8 mouse cellular contexts compared by ENCODE assay signal in genomic region chr7:27308821-27309549, GRCm38 (mm10). TPM values are rescaled to one million over a fixed set of nuclear protein-coding genes. Genes with fewer than 3 reads are reported as not detected.
DNase-seq lines count a peak whose midpoint lies in the region; ATAC-seq and TF ChIP-seq lines count a peak whose summit lies in the region.

No protein-coding gene starts in this region.

- peak overlapping the region; percentile 60 for H3K4me2 ChIP-seq in heart, embryonic 12.5 days
- H3K4me2 ChIP-seq in forebrain, embryonic 13.5 days, result peak overlapping the region; percentile 57

- H3K4me3 ChIP-seq in heart, embryonic 12.5 days, result peak overlapping the region; percentile 20
- peak overlapping the region; percentile 24 for H3K4me3 ChIP-seq in forebrain, embryonic 13.5 days
- H3K4me3 ChIP-seq in left cerebral cortex, adult 2 months, result no peak overlapping the region

- intact Hi-C loops in heart, postnatal 25 days (cut with DNase I), result no loop called here
- intact Hi-C loops in left cerebral cortex, adult 2 months (cut with DNase I), result no loop called here

- H3K9me3 ChIP-seq in heart, embryonic 12.5 days (replicated peaks), result peaks cover 1% of the 10 kb centered on the region
- H3K9me3 ChIP-seq in forebrain, embryonic 13.5 days (replicated peaks), result peaks cover 9% of the 10 kb centered on the region

- H3K36me3 ChIP-seq in heart, embryonic 12.5 days, result peaks cover 25% of the 10 kb centered on the region
- peaks cover 5% of the 10 kb centered on the region; the same call in 1 of the 2 replicates for H3K36me3 ChIP-seq in forebrain, embryonic 13.5 days (ENCODE audit: poor library complexity, severe bottlenecking)

- H3K4me1 ChIP-seq in heart, embryonic 12.5 days (replicated peaks), result peaks cover 13% of the 10 kb centered on the region
- peaks cover 17% of the 10 kb centered on the region for H3K4me1 ChIP-seq in forebrain, embryonic 13.5 days

- no peak for DNase-seq in heart, postnatal 25 days (ENCODE audit: low spot score)
- peak; percentile 58 to 74 for DNase-seq in kidney, postnatal 25 days
- DNase-seq in neural tube, embryonic 10.5 days (ENCODE audit: extremely low spot score, low spot score), result peak; percentile 39
- DNase-seq in frontal cortex, adult 2 months (ENCODE audit: extremely low spot score in 1 of 2, low spot score in 1 of 2), result no peak
- DNase-seq in right cerebral cortex, postnatal 14 days, result no peak
- DNase-seq in left cerebral cortex, adult 2 months (ENCODE audit: extremely low spot score in 1 of 2, low spot score in 2 of 2), result no peak

- H3K27ac ChIP-seq in heart, embryonic 12.5 days (ENCODE audit: poor library complexity, severe bottlenecking), result no peak overlapping the region
- no peak overlapping the region for H3K27ac ChIP-seq in forebrain, embryonic 13.5 days
- no peak overlapping the region for H3K27ac ChIP-seq in left cerebral cortex, adult 2 months

- 11% methylated on average over 28 of the region's 28 CpGs for WGBS in heart, embryonic 12.5 days
- 14% methylated on average over 28 of the region's 28 CpGs for WGBS in forebrain, embryonic 13.5 days

- peaks cover 23% of the 10 kb centered on the region for H3K27me3 ChIP-seq in heart, embryonic 12.5 days (replicated peaks)
- 0 out of 2 replicates have a peak, but pooled peaks cover 13% of the 10 kb centered on the region for H3K27me3 ChIP-seq in forebrain, embryonic 13.5 days

- ATAC-seq in heart, embryonic 12.5 days (ENCODE audit: insufficient number of reproducible peaks, low FRiP score), result peak; percentile 54; the same call in 1 of the 2 replicates
- no peak for ATAC-seq in forebrain, embryonic 13.5 days

- TF ChIP-seq CTCF in left cerebral cortex, adult 2 months (IDR thresholded peaks at IDR 0.05), result no peak

- H3K9ac ChIP-seq in heart, embryonic 12.5 days, result no peak overlapping the region
- H3K9ac ChIP-seq in forebrain, embryonic 13.5 days, result no peak overlapping the region

RNA-seq across cellular contexts. Expression of gene Ltbp4, which starts 28.5 kb away (rescaled TPM):
- polyA plus RNA-seq in heart, embryonic 12.5 days (2016; fragmentation: Nextera tagmentation; extraction: Ambion mirVana), result 53.9 and 57.1 TPM in 2 replicates
- 100 to 1,000 TPM; 210 to 247 TPM for total RNA-seq in heart, postnatal 25 days (2021)
- polyA plus RNA-seq in forebrain, embryonic 13.5 days (2015; fragmentation: Nextera tagmentation; extraction: Ambion mirVana), result 10.5 and 13.4 TPM in 2 replicates
- 68.8 and 69.8 TPM in 2 replicates for polyA plus RNA-seq in frontal cortex, adult 2 months (2012; rRNA removed)
- total RNA-seq in left cerebral cortex, adult 2 months (2021), result 10 to 100 TPM; 48.1 to 51.2 TPM

RNA-seq across cellular contexts. Expression of gene Shkbp1, which starts 46.8 kb away (rescaled TPM):
- 35.4 and 39.4 TPM in 2 replicates for polyA plus RNA-seq in heart, embryonic 12.5 days (2016; fragmentation: Nextera tagmentation; extraction: Ambion mirVana)
- total RNA-seq in heart, postnatal 25 days (2021), result 1 to 10 TPM; 6.4 to 8.2 TPM
- polyA plus RNA-seq in forebrain, embryonic 13.5 days (2015; fragmentation: Nextera tagmentation; extraction: Ambion mirVana), result 85.4 and 89.3 TPM in 2 replicates
- polyA plus RNA-seq in frontal cortex, adult 2 months (2012; rRNA removed), result 58.4 and 62.8 TPM in 2 replicates
- total RNA-seq in left cerebral cortex, adult 2 months (2021), result 10 to 100 TPM; 23.2 to 40.3 TPM

RNA-seq across cellular contexts. Expression of gene Gm20479, which starts 48.2 kb away (rescaled TPM):
- polyA plus RNA-seq in heart, embryonic 12.5 days (2016; fragmentation: Nextera tagmentation; extraction: Ambion mirVana), result 1.2 and 1.5 TPM in 2 replicates
- not detected for total RNA-seq in heart, postnatal 25 days (2021)
- 0.62 TPM in 1 of 2 replicates, not detected in the other for polyA plus RNA-seq in forebrain, embryonic 13.5 days (2015; fragmentation: Nextera tagmentation; extraction: Ambion mirVana)
- 0.25 TPM in 1 of 2 replicates, not detected in the other for polyA plus RNA-seq in frontal cortex, adult 2 months (2012; rRNA removed)
- total RNA-seq in left cerebral cortex, adult 2 months (2021), result not detected

RNA-seq across cellular contexts. Expression of gene Numbl, which starts 50.8 kb away (rescaled TPM):
- 11.1 and 11.6 TPM in 2 replicates for polyA plus RNA-seq in heart, embryonic 12.5 days (2016; fragmentation: Nextera tagmentation; extraction: Ambion mirVana)
- total RNA-seq in heart, postnatal 25 days (2021), result 1 to 10 TPM; 4.5 to 5.3 TPM
- 31.1 and 32.3 TPM in 2 replicates for polyA plus RNA-seq in forebrain, embryonic 13.5 days (2015; fragmentation: Nextera tagmentation; extraction: Ambion mirVana)
- polyA plus RNA-seq in frontal cortex, adult 2 months (2012; rRNA removed), result 95.1 and 100 TPM in 2 replicates
- 100 to 1,000 TPM; 117 to 135 TPM for total RNA-seq in left cerebral cortex, adult 2 months (2021)

Comparison
In these comparisons a context has a peak if more than half of its experiments do, and no peak if none do; other contexts are left out.
1. DNase-seq: peak in kidney, postnatal 25 days (2 of 2) and neural tube, embryonic 10.5 days (single experiment); none in heart, postnatal 25 days (single experiment), frontal cortex, adult 2 months (0 of 2), right cerebral cortex, postnatal 14 days (single experiment) and left cerebral cortex, adult 2 months (0 of 2).